Mouse (Mus musculus): ENCODE results near the gene Ndufs6. TPM values are rescaled to one million over a fixed set of nuclear protein-coding genes. Genes with fewer than 3 reads are reported as not detected.

Gene Ndufs6
- polyA plus RNA-seq, 1 experiment from 2014 or later, result 350 TPM

DNA sequence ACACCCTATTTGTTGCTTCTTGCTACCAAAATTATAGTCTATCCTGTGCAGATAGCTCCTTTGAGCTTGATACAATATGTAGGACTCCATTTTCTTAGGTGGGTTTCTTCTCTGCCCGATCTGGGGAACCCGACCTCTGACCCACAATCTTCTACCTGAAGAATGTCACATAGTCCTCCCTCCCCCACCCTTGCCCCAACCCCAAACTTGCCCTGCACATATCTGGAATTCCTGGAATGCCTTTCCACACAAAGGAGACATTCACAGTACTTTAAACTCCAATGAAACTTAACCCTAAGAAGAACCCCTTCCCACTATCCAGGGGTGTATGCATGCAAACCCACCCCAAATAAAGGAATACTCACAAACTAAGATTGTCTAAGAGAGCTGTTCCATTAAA lies 17.8 kb upstream of the Ndufs6 start:
- Histone ChIP-seq H3K9me3 (no peaks in the 10 kb centered on the region), H3K36me3 (no peaks in the 10 kb centered on the region), H3K27ac (no peak overlapping the region), H3K9ac (no peak overlapping the region), H3K4me1 (0 out of 2 replicates have a peak, but pooled peaks cover 4% of the 10 kb centered on the region), H3K4me3 (no peak overlapping the region), H3K27me3 (no peaks in the 10 kb centered on the region), H3K4me2 (replicated peaks) (no peak overlapping the region)
- WGBS, result 17% methylated on average over 2 of the region's 2 CpGs
- no peak for ATAC-seq (ENCODE audit: insufficient number of reproducible peaks, insufficient read depth, low FRiP score, low TSS enrichment)

DNA sequence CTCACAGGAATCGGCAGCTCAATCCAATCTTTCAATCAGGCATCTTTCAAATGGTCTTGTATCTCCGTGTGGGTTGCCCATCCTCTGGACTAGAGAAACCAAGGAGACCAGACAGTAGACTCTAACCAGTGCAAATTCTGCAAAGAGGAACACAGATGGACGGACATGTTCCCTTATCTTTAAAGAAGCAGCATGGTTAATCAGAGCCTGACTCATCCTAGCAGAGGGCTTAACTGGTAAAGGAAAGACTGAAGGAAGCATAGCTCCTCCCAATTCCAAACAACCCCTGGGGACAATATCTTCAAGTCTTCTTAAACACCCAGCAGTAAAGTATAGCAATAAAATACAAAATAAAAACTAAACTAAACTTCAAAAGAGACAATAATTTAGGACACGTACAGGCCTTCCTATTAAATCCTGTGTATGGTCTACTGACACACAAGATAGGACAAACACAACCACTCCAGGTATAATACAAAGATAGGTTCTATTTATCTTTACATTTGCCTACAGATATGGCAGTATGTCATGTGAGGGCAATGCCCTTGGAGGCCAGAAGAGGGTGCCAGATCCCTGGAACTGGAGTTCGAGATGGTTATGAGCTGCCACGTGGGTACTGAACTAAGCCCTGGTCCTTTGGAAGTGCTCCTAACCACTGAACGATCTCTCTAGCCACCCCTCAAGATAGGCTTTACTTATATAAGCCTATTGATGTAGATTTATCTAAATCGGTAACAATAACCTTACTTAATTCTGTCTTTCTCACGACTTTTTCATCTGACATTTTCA lies 17.0 kb upstream of the Ndufs6 start:
- Histone ChIP-seq H3K36me3 (no peaks in the 10 kb centered on the region), H3K4me3 (no peak overlapping the region), H3K9me3 (no peaks in the 10 kb centered on the region), H3K27ac (no peak overlapping the region), H3K9ac (no peak overlapping the region), H3K4me1 (0 out of 2 replicates have a peak, but pooled peaks cover 4% of the 10 kb centered on the region), H3K27me3 (no peaks in the 10 kb centered on the region), H3K4me2 (replicated peaks) (no peak overlapping the region)
- WGBS, result 77% methylated on average over 9 of the region's 9 CpGs
- ATAC-seq (ENCODE audit: insufficient number of reproducible peaks, insufficient read depth, low FRiP score, low TSS enrichment), result no peak

DNA sequence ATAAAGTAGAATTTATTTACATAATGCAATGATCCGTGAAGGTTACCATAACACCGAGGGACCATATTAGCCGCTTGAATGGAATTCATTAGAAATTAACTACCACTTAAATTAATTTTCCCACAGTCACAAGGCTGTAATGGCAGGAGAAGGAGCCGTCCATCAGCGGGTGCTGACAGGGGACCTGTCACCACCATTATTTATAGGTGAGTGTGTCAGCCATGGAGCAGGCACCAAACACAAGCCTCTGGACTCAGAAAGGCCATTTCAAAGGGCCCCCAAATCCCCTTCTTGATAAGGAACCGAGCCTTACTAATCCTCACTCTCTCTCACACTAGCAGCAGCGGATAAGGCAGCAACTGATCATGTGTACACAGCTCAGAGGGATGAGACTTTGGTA lies 8.4 kb upstream of the Ndufs6 start:
- Histone ChIP-seq H3K9me3 (no peaks in the 10 kb centered on the region), H3K4me3 (no peak overlapping the region), H3K4me1 (peaks cover 2% of the 10 kb centered on the region), H3K27ac (no peak overlapping the region), H3K4me2 (replicated peaks) (no peak overlapping the region), H3K36me3 (no peaks in the 10 kb centered on the region), H3K9ac (no peak overlapping the region), H3K27me3 (no peaks in the 10 kb centered on the region)
- 70% methylated on average over 7 of the region's 7 CpGs for WGBS
- ATAC-seq (ENCODE audit: insufficient number of reproducible peaks, insufficient read depth, low FRiP score, low TSS enrichment), result no peak

GRCm38 (mm10) chr13:73331736-73332135 lies 3.4 kb upstream of the Ndufs6 start:
- Histone ChIP-seq H3K9ac (peak overlapping the region; percentile 86; the same call in 1 of the 2 replicates), H3K36me3 (no peaks in the 10 kb centered on the region), H3K4me2 (replicated peaks) (peak overlapping the region; percentile 95), H3K27ac (no peak overlapping the region), H3K27me3 (no peaks in the 10 kb centered on the region), H3K4me1 (peaks cover 8% of the 10 kb centered on the region), H3K9me3 (no peaks in the 10 kb centered on the region), H3K4me3 (peak overlapping the region; percentile 88)
- 70% methylated on average over 3 of the region's 3 CpGs for WGBS
- ATAC-seq (ENCODE audit: insufficient number of reproducible peaks, insufficient read depth, low FRiP score, low TSS enrichment), result no peak

DNA sequence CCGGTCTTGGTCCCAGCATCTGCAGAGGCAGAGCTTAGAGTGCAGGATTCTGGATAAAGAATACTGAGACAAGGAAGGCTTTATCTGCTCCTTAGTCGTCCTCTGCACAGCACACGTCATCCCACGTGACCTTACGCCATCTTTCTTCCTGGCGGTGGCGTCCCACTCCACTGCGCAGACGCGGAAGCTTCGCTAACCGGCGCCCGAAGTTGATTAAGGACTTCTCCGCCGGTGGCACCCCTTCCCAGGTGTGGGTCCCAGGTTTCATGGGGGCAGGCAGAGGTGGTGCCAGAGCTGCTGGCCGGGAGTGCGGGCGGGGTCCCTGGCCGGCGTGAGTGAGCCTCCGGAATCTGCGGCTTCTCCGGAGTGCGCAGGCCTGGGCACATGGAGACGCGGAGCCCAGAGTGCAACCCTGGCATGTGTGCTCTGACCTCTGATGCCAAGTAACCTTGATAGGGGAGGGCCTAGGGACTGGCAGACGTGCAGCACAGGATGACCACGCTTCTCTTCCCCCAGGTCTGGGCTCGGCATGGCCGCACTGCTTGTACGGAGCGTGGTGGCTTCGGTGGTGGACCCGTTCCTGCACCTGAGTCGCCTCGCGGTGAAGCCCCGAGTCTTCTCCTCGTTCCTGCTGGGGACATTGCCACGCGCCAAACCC lies 2.6 kb upstream of the Ndufs6 start:
- Histone ChIP-seq H3K4me3 (peak overlapping the region; percentile 88), H3K9me3 (no peaks in the 10 kb centered on the region), H3K27me3 (no peaks in the 10 kb centered on the region), H3K4me2 (replicated peaks) (peak overlapping the region; percentile 95), H3K9ac (peak overlapping the region; percentile 86), H3K4me1 (peaks cover 8% of the 10 kb centered on the region), H3K27ac (0 out of 2 replicates have a peak overlapping the region, but pooled peaks have one; percentile 25), H3K36me3 (no peaks in the 10 kb centered on the region)
- WGBS, result under 1% methylated on average over 42 of the region's 42 CpGs
- peak; percentile 86 for ATAC-seq (ENCODE audit: insufficient number of reproducible peaks, insufficient read depth, low FRiP score, low TSS enrichment)

DNA sequence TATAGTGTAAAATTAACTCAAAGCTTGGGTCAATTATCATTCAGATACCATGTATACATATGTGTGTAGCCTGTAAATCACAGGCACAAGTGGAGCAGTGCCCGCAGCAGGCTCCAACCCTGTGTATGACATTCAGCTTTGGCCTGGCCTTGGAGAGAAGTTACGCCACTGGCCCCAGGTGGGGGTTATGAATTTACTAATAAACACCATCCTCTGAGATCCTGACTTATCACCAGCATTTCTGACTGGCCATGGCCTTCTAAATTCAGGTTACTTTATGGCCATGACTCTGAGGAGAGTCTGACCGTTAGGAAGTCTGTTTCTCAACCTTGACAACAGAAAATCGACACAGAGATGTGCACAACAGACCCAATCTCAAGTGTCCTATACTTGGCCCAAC lies 4.9 kb downstream of the Ndufs6 start:
- Histone ChIP-seq H3K27ac (no peak overlapping the region), H3K4me3 (no peak overlapping the region), H3K9ac (no peak overlapping the region), H3K27me3 (no peaks in the 10 kb centered on the region), H3K4me2 (replicated peaks) (no peak overlapping the region), H3K36me3 (peaks cover 59% of the 10 kb centered on the region), H3K9me3 (peaks cover under 1% of the 10 kb centered on the region; the same call in 1 of the 2 replicates), H3K4me1 (no peaks in the 10 kb centered on the region)
- 93% methylated on average over 4 of the region's 4 CpGs for WGBS
- ATAC-seq (ENCODE audit: insufficient number of reproducible peaks, insufficient read depth, low FRiP score, low TSS enrichment), result no peak

DNA sequence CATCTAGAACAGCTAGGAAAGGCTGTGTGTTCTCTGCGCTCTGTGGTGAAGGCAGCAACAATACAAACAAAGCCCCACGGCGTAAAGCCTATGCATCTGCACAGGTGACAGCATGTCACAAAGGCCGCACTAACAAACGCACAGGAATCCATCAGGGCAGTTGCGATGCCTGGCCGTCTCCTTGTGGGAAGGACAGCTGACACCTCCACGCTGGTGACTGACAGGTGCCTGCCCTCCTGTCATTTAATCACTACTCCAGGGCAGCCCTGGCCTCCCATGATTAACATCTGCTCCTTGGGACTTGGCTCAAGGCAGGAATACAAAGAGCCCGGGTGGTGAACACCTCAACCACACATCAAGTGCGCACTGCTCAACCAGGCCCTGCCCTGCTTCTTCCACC lies 5.7 kb downstream of the Ndufs6 start:
- 82% methylated on average over 10 of the region's 10 CpGs for WGBS
- peaks cover 4% of the 10 kb centered on the region; the same call in 1 of the 2 replicates for H3K9me3 ChIP-seq
- H3K4me2 ChIP-seq (replicated peaks), result no peak overlapping the region
- H3K9ac ChIP-seq, result no peak overlapping the region
- no peak overlapping the region for H3K4me3 ChIP-seq
- no peak overlapping the region for H3K27ac ChIP-seq
- peaks cover 66% of the 10 kb centered on the region for H3K36me3 ChIP-seq
- no peaks in the 10 kb centered on the region for H3K4me1 ChIP-seq
- no peak for ATAC-seq (ENCODE audit: insufficient number of reproducible peaks, insufficient read depth, low FRiP score, low TSS enrichment)
- H3K27me3 ChIP-seq, result no peaks in the 10 kb centered on the region

- peaks cover 11% of the 10 kb centered on the region; the same call in 1 of the 2 replicates for H3K9me3 ChIP-seq
- no peak overlapping the region for H3K4me2 ChIP-seq (replicated peaks)
- H3K4me1 ChIP-seq, result no peaks in the 10 kb centered on the region
- peaks cover 69% of the 10 kb centered on the region for H3K36me3 ChIP-seq
- no peak for ATAC-seq (ENCODE audit: insufficient number of reproducible peaks, insufficient read depth, low FRiP score, low TSS enrichment)
- no peaks in the 10 kb centered on the region for H3K27me3 ChIP-seq
- H3K4me3 ChIP-seq, result no peak overlapping the region
- H3K9ac ChIP-seq, result no peak overlapping the region
- WGBS, result 96% methylated on average over 4 of the region's 4 CpGs
- H3K27ac ChIP-seq, result no peak overlapping the region
Measured at GRCm38 (mm10) chr13:73320048-73320447, 8.3 kb downstream of the Ndufs6 start.

DNA sequence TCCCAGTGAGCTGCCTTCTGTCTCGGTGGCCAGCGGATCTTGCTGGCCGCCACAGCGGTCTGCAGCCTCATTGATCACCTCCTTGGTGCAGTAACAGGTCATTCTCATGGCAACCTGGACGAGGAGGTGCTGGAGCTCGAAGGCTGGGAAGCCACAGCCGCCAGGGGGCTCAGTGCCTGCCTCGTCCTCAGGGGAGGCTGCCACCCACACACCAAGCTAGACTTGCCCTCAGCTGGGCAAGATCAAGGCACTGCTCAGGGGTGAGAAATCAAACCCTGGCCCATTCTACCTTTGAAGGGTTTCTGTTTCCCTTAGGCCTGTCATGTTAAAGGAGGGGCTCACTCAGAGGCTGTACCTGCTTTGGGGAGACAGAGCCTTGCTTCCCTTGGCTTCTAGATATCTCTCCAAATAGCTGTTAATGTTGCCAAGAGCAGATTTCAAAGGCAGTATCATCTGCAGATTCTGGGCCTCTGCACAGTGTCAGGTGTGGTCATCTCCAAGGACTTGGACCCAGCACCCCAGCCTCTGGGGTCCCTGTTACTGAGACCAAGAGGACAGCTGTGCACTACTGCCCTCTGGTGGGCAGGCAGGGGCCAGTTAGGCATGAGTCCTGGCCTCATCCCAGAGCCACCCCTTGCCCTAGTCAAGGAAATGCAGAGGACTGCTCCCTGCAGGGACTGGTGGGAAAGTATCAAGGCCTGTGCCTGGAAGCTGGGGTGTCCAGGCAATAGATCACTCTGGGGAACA lies 18.0 kb downstream of the Ndufs6 start:
- Histone ChIP-seq H3K36me3 (no peaks in the 10 kb centered on the region), H3K27ac (no peak overlapping the region), H3K9ac (no peak overlapping the region), H3K4me1 (no peaks in the 10 kb centered on the region), H3K4me2 (replicated peaks) (no peak overlapping the region), H3K4me3 (no peak overlapping the region), H3K27me3 (peaks cover 12% of the 10 kb centered on the region; the same call in 1 of the 2 replicates), H3K9me3 (no peaks in the 10 kb centered on the region)
- 26% methylated on average over 8 of the region's 8 CpGs for WGBS
- peak; percentile 65; the same call in 1 of the 2 replicates for ATAC-seq (ENCODE audit: insufficient number of reproducible peaks, insufficient read depth, low FRiP score, low TSS enrichment)

DNA sequence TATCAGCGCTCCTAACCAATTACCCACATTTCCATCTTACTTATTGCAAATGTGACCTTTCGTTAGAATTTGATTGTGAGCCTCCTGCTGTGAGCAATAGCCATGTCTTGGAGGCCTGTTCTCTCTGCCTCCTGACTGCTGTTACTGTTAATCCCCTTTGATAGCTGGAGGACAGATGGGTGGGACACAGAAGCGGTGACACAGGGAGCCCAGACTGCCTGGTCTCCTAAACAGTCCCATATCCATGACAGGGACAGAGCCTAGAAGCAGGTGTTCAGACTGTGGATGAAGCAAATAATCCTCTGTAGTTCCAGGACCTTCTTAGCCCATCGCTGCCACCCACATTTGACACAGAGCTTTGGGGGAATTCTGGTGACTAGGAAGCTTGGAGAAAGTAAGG lies 21.9 kb downstream of the Ndufs6 start:
- no peak for ATAC-seq (ENCODE audit: insufficient number of reproducible peaks, insufficient read depth, low FRiP score, low TSS enrichment)
- no peak overlapping the region for H3K4me2 ChIP-seq (replicated peaks)
- peaks cover 12% of the 10 kb centered on the region; the same call in 1 of the 2 replicates for H3K27me3 ChIP-seq

GRCm38 (mm10) chr13:73306085-73306410 lies 22.3 kb downstream of the Ndufs6 start:
- no peaks in the 10 kb centered on the region for H3K4me1 ChIP-seq
- H3K4me3 ChIP-seq, result no peak overlapping the region
- peaks cover 12% of the 10 kb centered on the region; the same call in 1 of the 2 replicates for H3K27me3 ChIP-seq
- 53% methylated on average over 4 of the region's 4 CpGs for WGBS
- no peaks in the 10 kb centered on the region for H3K9me3 ChIP-seq
- no peak overlapping the region for H3K27ac ChIP-seq
- no peaks in the 10 kb centered on the region for H3K36me3 ChIP-seq
- H3K4me2 ChIP-seq (replicated peaks), result no peak overlapping the region
- no peak for ATAC-seq (ENCODE audit: insufficient number of reproducible peaks, insufficient read depth, low FRiP score, low TSS enrichment)
- H3K9ac ChIP-seq, result no peak overlapping the region

More for the DNA sequence above, 21.9 kb downstream of the Ndufs6 start:
- Histone ChIP-seq H3K27ac (no peak overlapping the region), H3K36me3 (no peaks in the 10 kb centered on the region), H3K4me3 (no peak overlapping the region), H3K9ac (no peak overlapping the region), H3K9me3 (no peaks in the 10 kb centered on the region), H3K4me1 (no peaks in the 10 kb centered on the region)
- WGBS, result 63% methylated on average over 4 of the region's 4 CpGs
